Mouse (Mus musculus) CD4-positive, CD25-positive, alpha-beta regulatory T cell, adult 4 months (primary cell): Measurements from ENCODE around the gene Cenpp. TPM values are rescaled to one million over a fixed set of nuclear protein-coding genes. Genes with fewer than 3 reads are reported as not detected.
"Not testable (repeated sequence)": the region's sequence is repeated elsewhere in the genome, so short reads cannot be mapped to it uniquely, and the experiment has no call there.

Source experiments
- ATAC-seq: one replicate; pipeline ENCODE4 v1.8.0; 2017
- polyA plus RNA-seq, 2 experiments: library from polyadenylated mRNA; unstranded; fragments of 100-300 nt; shearing (Covaris generic); gene quantifications; one replicate each; pipeline ENCODE4 v1.2.1; 2017

Gene Cenpp
- polyA plus RNA-seq, 2 experiments from 2014 or later = 3.0 to 4.0 TPM

- ATAC-seq = no peak
Measured at GRCm38 (mm10) chr13:49603603-49604002, 49.0 kb downstream of the Cenpp start.

- ATAC-seq = not testable (repeated sequence)
Measured at GRCm38 (mm10) chr13:49602541-49602940, 50.0 kb downstream of the Cenpp start.

- no peak for ATAC-seq
Measured at GRCm38 (mm10) chr13:49586062-49586461, 66.5 kb downstream of the Cenpp start.

- no peak for ATAC-seq
Measured at GRCm38 (mm10) chr13:49584307-49585005, 68.1 kb downstream of the Cenpp start.

- ATAC-seq = no peak
Measured at GRCm38 (mm10) chr13:49583859-49584258, 68.7 kb downstream of the Cenpp start.

GRCm38 (mm10) chr13:49581541-49582530, 70.7 kb downstream of the Cenpp start, which contains the start of gene Omd:
TSS of gene Omd (plus strand) at chr13:49582462.
- ATAC-seq = no peak

- ATAC-seq = no peak
Measured at GRCm38 (mm10) chr13:49571418-49571817, 81.2 kb downstream of the Cenpp start.

- no peak for ATAC-seq
Measured at GRCm38 (mm10) chr13:49570371-49570770, 82.2 kb downstream of the Cenpp start.

GRCm38 (mm10) chr13:49564347-49564746, 88.2 kb downstream of the Cenpp start:
- ATAC-seq = no peak

GRCm38 (mm10) chr13:49560886-49561285, 91.7 kb downstream of the Cenpp start:
- no peak for ATAC-seq

GRCm38 (mm10) chr13:49559185-49559584, 93.4 kb downstream of the Cenpp start:
- peak; percentile 47 for ATAC-seq

GRCm38 (mm10) chr13:49556924-49557323, 95.7 kb downstream of the Cenpp start:
- ATAC-seq = peak; percentile 82

- ATAC-seq = peak; percentile 22
Measured at GRCm38 (mm10) chr13:49556203-49556602, 96.4 kb downstream of the Cenpp start.

GRCm38 (mm10) chr13:49554519-49554918, 98.1 kb downstream of the Cenpp start:
- no peak for ATAC-seq

GRCm38 (mm10) chr13:49549616-49550015, 103.0 kb downstream of the Cenpp start:
- ATAC-seq = no peak

GRCm38 (mm10) chr13:49547563-49548150, 104.9 kb downstream of the Cenpp start:
- ATAC-seq = no peak

GRCm38 (mm10) chr13:49546517-49546916, 106.1 kb downstream of the Cenpp start:
- no peak for ATAC-seq

- no peak for ATAC-seq
Measured at GRCm38 (mm10) chr13:49545646-49546045, 106.9 kb downstream of the Cenpp start.

GRCm38 (mm10) chr13:49544279-49544678, 108.3 kb downstream of the Cenpp start, which contains the start of gene Aspn:
TSS of gene Aspn (plus strand) at chr13:49544443.
- ATAC-seq = no peak

GRCm38 (mm10) chr13:49538693-49539092, 113.9 kb downstream of the Cenpp start:
- ATAC-seq = no peak

GRCm38 (mm10) chr13:49536946-49537345, 115.6 kb downstream of the Cenpp start:
- ATAC-seq = no peak

GRCm38 (mm10) chr13:49530636-49531035, 121.9 kb downstream of the Cenpp start:
- ATAC-seq = no peak

GRCm38 (mm10) chr13:49526235-49526634, 126.3 kb downstream of the Cenpp start:
- ATAC-seq = no peak
